In the genomic region with DNA sequence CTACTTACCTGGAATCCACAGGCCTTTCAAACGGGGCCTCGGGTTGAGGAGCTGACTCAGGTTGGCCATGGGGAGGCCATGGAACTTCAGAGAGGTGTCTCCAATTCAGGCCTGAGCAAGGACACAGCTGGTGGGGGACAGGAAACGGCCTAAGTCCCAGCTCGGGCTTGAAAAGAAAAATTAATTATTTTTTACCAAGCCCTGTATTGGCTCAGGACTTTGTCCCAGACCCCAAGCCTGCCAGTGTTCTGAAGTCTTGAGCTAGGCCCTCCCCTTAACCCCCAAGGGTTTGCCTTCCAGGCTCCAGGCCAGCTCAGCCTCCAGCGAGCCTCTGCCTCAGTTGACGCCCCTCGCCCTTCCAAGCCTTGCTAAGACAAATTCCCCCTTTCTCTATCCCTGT, we compare ENCODE assay signal across 9 mouse cellular contexts. TPM values are rescaled to one million over a fixed set of nuclear protein-coding genes. Genes with fewer than 3 reads are reported as not detected.
A peak's percentile ranks its signal among the peaks of the same experiment; 100 is the strongest.
DNase-seq lines count a peak whose midpoint lies in the region; ATAC-seq and TF ChIP-seq lines count a peak whose summit lies in the region.
"Had no signal": no experiment of that assay in that cellular context is flagged by ENCODE, and none has a peak within 500 bp of the region (broad histone marks: within the 10 kb centered on the region; RNA-seq: fewer than 3 reads in every experiment).

A gene (minus strand): TSS at position 185 of the 400 bp plus-strand sequence.

- WGBS in forebrain, embryonic 10.5 days: 63% methylated on average over 7 of the region's 7 CpGs
- 59% methylated on average over 7 of the region's 7 CpGs for WGBS in forebrain, embryonic 15.5 days
- 71% methylated on average over 7 of the region's 7 CpGs for WGBS in midbrain, embryonic 11.5 days
- WGBS in midbrain, postnatal 0 days: 65% methylated on average over 7 of the region's 7 CpGs
- WGBS in stomach, embryonic 14.5 days: 58% methylated on average over 7 of the region's 7 CpGs

- H3K9ac ChIP-seq in forebrain, embryonic 15.5 days (replicated peaks): no peak within 1 kb of the TSS
- H3K9ac ChIP-seq in midbrain, embryonic 11.5 days (ENCODE audit: low read length): no peak within 1 kb of the TSS
- no peak within 1 kb of the TSS for H3K9ac ChIP-seq in midbrain, postnatal 0 days (replicated peaks; ENCODE audit: low read length, poor library complexity, severe bottlenecking)
- H3K9ac ChIP-seq in stomach, embryonic 14.5 days (replicated peaks; ENCODE audit: low read depth, low read length): no peak within 1 kb of the TSS

- TF ChIP-seq CTCF in midbrain, postnatal 0 days (IDR thresholded peaks at IDR 0.05): no peak

- H3K36me3 ChIP-seq in forebrain, embryonic 10.5 days (replicated peaks): no peaks in the 10 kb centered on the region
- no peaks in the 10 kb centered on the region for H3K36me3 ChIP-seq in forebrain, embryonic 15.5 days
- H3K36me3 ChIP-seq in midbrain, embryonic 11.5 days (ENCODE audit: control insufficient read depth, insufficient read depth, low read length): no peaks in the 10 kb centered on the region
- no peaks in the 10 kb centered on the region for H3K36me3 ChIP-seq in midbrain, postnatal 0 days (ENCODE audit: insufficient read depth, low read length)
- H3K36me3 ChIP-seq in stomach, embryonic 14.5 days (ENCODE audit: control insufficient read depth, insufficient read depth, low read length): no peaks in the 10 kb centered on the region

- no peak within 1 kb of the TSS for H3K4me2 ChIP-seq in forebrain, embryonic 15.5 days (replicated peaks)
- H3K4me2 ChIP-seq in midbrain, embryonic 11.5 days: no peak within 1 kb of the TSS
- no peak within 1 kb of the TSS for H3K4me2 ChIP-seq in midbrain, postnatal 0 days (ENCODE audit: low read depth, low read length, poor library complexity, severe bottlenecking)
- H3K4me2 ChIP-seq in stomach, embryonic 14.5 days (replicated peaks; ENCODE audit: low read depth, low read length): no peak within 1 kb of the TSS

- H3K4me1 ChIP-seq in forebrain, embryonic 10.5 days: peaks cover 74% of the 10 kb centered on the region
- H3K4me1 ChIP-seq in forebrain, embryonic 15.5 days: peaks cover 15% of the 10 kb centered on the region
- peaks cover 3% of the 10 kb centered on the region for H3K4me1 ChIP-seq in midbrain, embryonic 11.5 days (ENCODE audit: control insufficient read depth, insufficient read depth, low read length)
- H3K4me1 ChIP-seq in midbrain, postnatal 0 days (ENCODE audit: insufficient read depth, low read length): no peaks in the 10 kb centered on the region
- peaks cover 9% of the 10 kb centered on the region; the same call in 1 of the 2 replicates for H3K4me1 ChIP-seq in stomach, embryonic 14.5 days (ENCODE audit: control insufficient read depth, insufficient read depth, low read length)

- no peak for ATAC-seq in forebrain, embryonic 15.5 days (replicated peaks)
- ATAC-seq in midbrain, embryonic 11.5 days (ENCODE audit: low FRiP score): no peak
- ATAC-seq in midbrain, postnatal 0 days (ENCODE audit: low FRiP score): no peak
- no peak for ATAC-seq in stomach, embryonic 14.5 days (ENCODE audit: insufficient number of reproducible peaks, insufficient read depth, low FRiP score, low read depth)
- ATAC-seq: activated CD4-positive, CD25-positive, alpha-beta regulatory T cell, adult 4 months had no signal

- H3K9me3 ChIP-seq in forebrain, embryonic 10.5 days: no peaks in the 10 kb centered on the region
- no peaks in the 10 kb centered on the region for H3K9me3 ChIP-seq in forebrain, embryonic 15.5 days
- no peaks in the 10 kb centered on the region for H3K9me3 ChIP-seq in midbrain, embryonic 11.5 days (ENCODE audit: control insufficient read depth, low read length)
- H3K9me3 ChIP-seq in midbrain, postnatal 0 days (ENCODE audit: low read length): no peaks in the 10 kb centered on the region
- H3K9me3 ChIP-seq in stomach, embryonic 14.5 days (ENCODE audit: control insufficient read depth, low read depth, low read length): no peaks in the 10 kb centered on the region

- peak within 1 kb of the TSS; percentile 35; the same call in 1 of the 2 replicates for H3K27ac ChIP-seq in forebrain, embryonic 10.5 days
- H3K27ac ChIP-seq in forebrain, embryonic 15.5 days (replicated peaks): no peak within 1 kb of the TSS
- no peak within 1 kb of the TSS for H3K27ac ChIP-seq in midbrain, embryonic 11.5 days (ENCODE audit: low read depth, low read length)
- no peak within 1 kb of the TSS for H3K27ac ChIP-seq in midbrain, postnatal 0 days (ENCODE audit: low read depth, low read length)
- H3K27ac ChIP-seq in stomach, embryonic 14.5 days (ENCODE audit: low read length): no peak within 1 kb of the TSS

- no peak within 1 kb of the TSS for H3K4me3 ChIP-seq in forebrain, embryonic 10.5 days
- H3K4me3 ChIP-seq in forebrain, embryonic 15.5 days: no peak within 1 kb of the TSS
- no peak within 1 kb of the TSS for H3K4me3 ChIP-seq in midbrain, embryonic 11.5 days (ENCODE audit: low read depth, low read length)
- no peak within 1 kb of the TSS for H3K4me3 ChIP-seq in midbrain, postnatal 0 days (ENCODE audit: low read depth, low read length)
- no peak within 1 kb of the TSS for H3K4me3 ChIP-seq in stomach, embryonic 14.5 days (ENCODE audit: low read depth, low read length)

- H3K27me3 ChIP-seq in forebrain, embryonic 10.5 days (ENCODE audit: poor library complexity, severe bottlenecking): peaks cover 74% of the 10 kb centered on the region
- peaks cover 13% of the 10 kb centered on the region for H3K27me3 ChIP-seq in forebrain, embryonic 15.5 days
- peaks cover 13% of the 10 kb centered on the region; the same call in 1 of the 2 replicates for H3K27me3 ChIP-seq in midbrain, embryonic 11.5 days (ENCODE audit: control insufficient read depth, insufficient read depth, low read length)
- peaks cover 20% of the 10 kb centered on the region for H3K27me3 ChIP-seq in midbrain, postnatal 0 days (ENCODE audit: insufficient read depth, low read length)
- peaks cover 12% of the 10 kb centered on the region; the same call in 1 of the 2 replicates for H3K27me3 ChIP-seq in stomach, embryonic 14.5 days (ENCODE audit: control insufficient read depth, insufficient read depth, low read length)

- DNase-seq in forebrain, embryonic 10.5 days (ENCODE audit: extremely low spot score, low spot score): no peak
- DNase-seq in midbrain, embryonic 11.5 days (ENCODE audit: low spot score, missing footprints): peak; percentile 73
- no peak for DNase-seq in midbrain, postnatal 0 days (ENCODE audit: low spot score)
- DNase-seq in kidney, adult 8-10 months: peak; percentile 79 to 81
- DNase-seq in layer of hippocampus, postnatal 36 days: no peak
- no peak for DNase-seq in thymus, adult 18-20 months

RNA-seq across cellular contexts. Expression of the gene that starts here (rescaled TPM):
- polyA plus RNA-seq in forebrain, embryonic 10.5 days (2016; fragmentation: Nextera tagmentation; extraction: Ambion mirVana): 19.2 and 23.0 TPM in 2 replicates
- polyA plus RNA-seq in forebrain, embryonic 15.5 days (2015; fragmentation: Nextera tagmentation; extraction: Ambion mirVana): 6.3 and 7.0 TPM in 2 replicates
- 17.0 and 20.3 TPM in 2 replicates for polyA plus RNA-seq in midbrain, embryonic 11.5 days (2014; fragmentation: Nextera tagmentation; extraction: Ambion mirVana)
- 14.6 and 20.8 TPM in 2 replicates for total RNA-seq in midbrain, postnatal 0 days (2014; rRNA removed)
- 7.9 and 8.3 TPM in 2 replicates for polyA plus RNA-seq in midbrain, postnatal 0 days (2015; fragmentation: Nextera tagmentation; extraction: Ambion mirVana)
- polyA plus RNA-seq in stomach, embryonic 14.5 days (2014; fragmentation: Nextera tagmentation; extraction: Ambion mirVana): 19.0 and 19.8 TPM in 2 replicates
- total RNA-seq in layer of hippocampus, postnatal 36 days (2021): 1 to 10 TPM; 4.3 to 4.8 TPM
- polyA plus RNA-seq: activated CD4-positive, CD25-positive, alpha-beta regulatory T cell, adult 4 months had no signal

Comparison
In these comparisons a context has a peak if more than half of its experiments do, and no peak if none do; other contexts are left out.
1. DNase-seq: peak in midbrain, embryonic 11.5 days (single experiment) and kidney, adult 8-10 months (2 of 2); none in forebrain, embryonic 10.5 days (single experiment), midbrain, postnatal 0 days (single experiment), layer of hippocampus, postnatal 36 days (0 of 2) and thymus, adult 18-20 months (0 of 2).